Mouse (Mus musculus): ENCODE results near the gene Bhmt. TPM values are rescaled to one million over a fixed set of nuclear protein-coding genes. Genes with fewer than 3 reads are reported as not detected.

Bhmt gene
- not detected for total RNA-seq (2021)

DNA sequence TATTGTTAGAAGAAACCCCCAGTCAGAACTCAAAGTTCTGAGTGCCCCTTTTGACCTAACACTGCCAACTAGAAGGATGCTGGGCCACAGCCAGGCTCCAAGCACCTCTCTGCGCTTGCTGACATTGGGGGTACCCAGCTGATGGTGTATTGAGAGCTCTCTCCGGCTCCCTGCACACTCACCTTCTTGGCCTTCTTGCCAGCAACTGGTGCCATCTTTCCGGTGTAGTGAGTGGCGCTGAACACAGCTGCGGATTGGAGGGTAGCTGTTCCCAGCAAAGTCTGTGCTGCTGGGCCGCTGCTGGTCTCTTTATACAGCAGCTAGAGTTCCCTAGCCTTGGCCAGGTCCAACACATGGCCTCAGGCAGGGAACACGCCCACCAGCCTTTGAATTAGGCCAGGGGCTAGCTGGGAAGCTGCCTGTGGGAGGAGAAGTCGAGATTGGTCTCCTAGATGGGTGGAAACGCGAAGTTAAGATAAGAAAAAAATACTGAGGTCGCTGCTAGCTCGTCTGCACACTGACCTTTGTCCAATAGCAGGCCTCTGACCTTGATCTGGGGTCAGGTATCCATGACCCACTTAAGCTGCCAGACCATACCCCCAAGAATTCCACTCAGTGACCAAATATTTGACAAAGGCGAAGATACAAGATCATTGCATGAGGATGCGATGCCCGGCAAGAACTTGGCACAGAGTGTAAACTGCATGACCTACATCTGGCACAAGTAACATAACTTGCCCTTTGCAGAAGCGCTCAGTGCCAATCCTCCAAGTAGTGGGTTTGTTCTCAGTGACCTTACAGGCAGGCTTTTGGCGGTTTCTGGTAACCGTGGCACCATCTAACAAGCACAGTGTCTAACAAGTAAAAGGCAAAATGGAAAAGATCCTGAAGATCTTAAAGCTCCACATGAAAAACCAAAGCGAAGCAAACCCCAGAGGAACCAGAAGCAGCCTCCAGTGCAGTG, at the start of gene Bhmt:
Gene Bhmt, minus strand, starts transcription at position 680 of the 964 bp plus-strand sequence.
- DNase-seq, result no peak

DNA sequence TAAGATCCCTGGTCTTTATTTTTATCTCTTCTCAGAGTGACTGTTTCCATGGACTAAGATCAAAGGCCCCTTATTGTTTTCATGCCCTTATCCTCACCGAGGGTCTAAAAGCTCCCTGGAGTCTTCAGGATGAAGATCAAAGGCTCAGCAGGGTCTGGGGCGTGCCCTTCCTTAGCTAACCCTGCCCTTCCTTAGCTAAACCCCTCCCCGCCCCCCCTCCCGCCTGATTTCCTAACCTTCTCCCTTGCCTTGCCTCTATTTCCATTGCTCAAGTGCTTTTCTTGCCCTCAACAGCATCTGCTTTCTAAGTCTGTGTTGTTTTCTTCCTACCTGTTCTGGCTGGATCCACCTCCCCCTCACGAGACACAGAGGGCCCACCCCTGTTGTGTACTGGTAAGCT, 49.6 kb upstream of the Bhmt start:
- no peak for DNase-seq

GRCm38 (mm10) chr13:93685226-93685625, 47.5 kb upstream of the Bhmt start:
- no peak for DNase-seq

DNA sequence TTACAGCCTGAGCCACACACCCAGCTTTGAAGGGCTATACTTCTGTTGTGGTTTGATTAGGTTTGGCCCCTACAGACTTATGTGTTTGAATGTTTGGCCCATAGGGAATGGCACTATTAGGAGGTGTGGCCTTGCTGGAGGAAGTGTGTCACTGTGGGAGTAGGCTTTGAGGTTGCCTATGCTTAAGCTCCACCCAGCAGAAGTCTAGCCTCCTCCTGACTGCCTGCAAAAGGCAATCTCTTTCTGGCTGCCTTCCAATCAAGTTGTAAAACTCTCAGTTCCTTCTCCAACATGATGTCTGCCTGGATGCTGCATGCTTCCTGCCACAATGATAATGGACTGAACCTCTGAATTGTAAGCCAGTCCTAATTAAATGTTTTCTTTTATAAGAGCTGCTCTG, 45.6 kb upstream of the Bhmt start:
- DNase-seq, result no peak

DNA sequence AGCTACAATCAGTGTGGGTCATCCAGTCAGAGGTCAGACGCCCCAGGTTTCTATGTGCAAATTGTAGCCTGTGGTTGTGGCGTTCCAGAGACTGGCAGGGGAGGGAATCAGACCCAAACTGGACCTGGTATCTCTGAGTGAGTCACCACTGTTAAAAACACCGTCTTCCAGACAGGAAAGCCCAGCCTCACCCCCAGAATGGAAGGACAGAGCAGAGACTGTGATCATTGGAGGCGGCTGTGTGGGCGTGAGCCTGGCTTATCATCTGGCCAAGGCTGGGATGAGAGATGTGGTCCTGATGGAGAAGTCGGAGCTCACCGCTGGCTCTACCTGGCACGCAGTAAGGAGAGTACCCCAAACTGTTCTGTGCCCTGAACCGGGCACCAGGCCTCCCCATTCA, 39.1 kb upstream of the Bhmt start:
- DNase-seq, result no peak

DNA sequence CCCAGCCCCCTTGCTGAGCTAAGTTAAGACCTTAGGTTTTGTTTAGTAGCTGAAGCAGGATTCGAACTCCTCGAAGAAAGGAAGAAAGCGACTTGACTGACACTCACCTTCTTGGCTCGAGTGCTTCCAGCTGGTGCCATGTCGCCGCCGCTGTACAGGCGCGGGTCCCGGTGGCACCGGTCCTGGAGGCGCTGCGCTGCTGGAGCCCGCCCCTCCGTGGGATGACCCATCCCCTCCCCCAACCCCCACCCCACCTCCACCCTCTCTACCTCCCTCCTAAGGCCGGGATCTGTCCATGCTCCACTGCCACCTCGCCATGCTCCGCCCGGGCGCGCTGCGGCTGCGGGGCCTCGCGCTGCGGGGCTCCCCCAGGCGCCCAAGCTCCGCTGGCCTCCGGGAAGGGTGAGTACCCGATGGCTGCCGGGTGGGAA, 36.4 kb upstream of the Bhmt start, which contains the start of the genes Bhmt2 and Dmgdh:
Gene Bhmt2, minus strand, starts transcription at position 172 of the 431 bp plus-strand sequence.
Gene Dmgdh, plus strand, starts transcription at position 303 of the 431 bp plus-strand sequence.
- no peak for DNase-seq

DNA sequence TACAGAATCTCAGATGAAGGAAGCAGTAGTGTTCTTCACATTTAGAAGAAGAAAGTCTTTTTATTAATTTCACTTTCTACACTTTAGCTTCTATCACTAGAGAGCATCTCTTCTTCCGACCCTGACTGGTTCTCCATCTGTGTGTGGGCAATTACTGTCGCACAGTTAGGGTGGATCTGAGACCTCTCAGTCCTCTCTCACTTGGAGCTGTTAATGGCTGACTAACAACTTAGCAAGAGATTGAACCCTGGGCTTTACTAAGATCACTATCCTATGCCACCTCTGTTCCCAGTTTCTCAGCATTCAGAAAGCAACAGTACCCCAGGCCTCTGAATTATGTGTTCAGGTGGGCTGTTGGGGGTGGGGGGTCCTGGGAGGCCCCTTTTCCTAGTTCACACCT, 35.5 kb upstream of the Bhmt start:
- no peak for DNase-seq

GRCm38 (mm10) chr13:93672371-93672770, 34.6 kb upstream of the Bhmt start:
- DNase-seq, result no peak

DNA sequence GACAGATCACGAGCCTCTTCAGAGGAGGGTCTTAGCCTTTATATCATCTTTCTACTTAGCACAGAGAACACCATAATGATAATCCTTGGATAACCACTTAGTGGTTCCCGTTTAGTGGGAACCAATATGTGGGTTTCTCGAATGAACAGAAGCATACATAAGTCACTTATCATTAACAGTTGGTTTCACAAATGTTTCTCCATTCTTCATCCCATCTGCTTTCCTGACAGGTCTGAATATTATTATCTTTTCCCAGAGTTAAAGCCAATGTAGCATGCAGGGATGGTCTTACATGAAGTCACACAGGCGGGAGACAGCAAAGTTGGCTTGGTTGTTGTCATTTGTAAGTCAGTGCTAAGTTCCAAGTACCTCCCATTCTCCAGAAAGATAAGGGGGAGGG, 29.8 kb upstream of the Bhmt start:
- no peak for DNase-seq

DNA sequence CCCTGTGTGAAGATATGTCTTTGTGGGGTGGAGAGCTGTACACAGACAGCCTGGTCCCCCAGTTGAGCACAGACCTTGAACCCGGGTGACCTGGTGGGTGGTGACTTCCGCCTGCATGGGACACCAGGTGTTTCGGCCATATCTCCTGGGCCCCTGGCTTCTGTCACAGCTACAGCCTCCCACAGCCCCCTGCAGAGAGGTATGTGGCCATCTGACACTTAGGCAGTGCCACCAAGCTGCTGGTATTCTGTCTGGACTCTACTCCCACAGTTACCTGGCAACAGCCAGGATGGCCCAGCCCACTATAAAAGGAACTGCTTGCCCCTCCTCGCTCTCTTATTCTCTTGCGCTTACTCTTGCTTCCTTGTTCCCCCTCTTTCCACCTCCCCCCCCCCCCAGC, 20.2 kb upstream of the Bhmt start:
- DNase-seq, result no peak

DNA sequence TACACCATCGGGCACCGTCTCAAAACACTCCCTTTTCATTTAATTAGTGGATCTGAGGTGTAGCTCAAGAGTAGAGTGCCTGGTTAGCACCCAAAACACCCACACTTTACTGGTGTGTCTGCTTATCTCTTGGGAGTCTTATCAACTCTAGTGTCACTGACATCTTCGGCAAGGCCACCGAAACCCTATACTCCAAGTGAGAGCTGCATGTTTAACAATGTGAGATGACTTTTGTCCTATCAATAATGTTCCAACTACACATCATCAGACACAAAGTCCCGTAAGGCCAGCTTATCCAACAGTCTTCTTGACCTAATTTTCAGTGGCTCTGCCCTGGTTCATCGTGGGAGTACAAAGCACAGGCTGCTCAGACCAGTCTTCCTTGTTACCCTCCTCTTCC, 15.6 kb upstream of the Bhmt start:
- no peak for DNase-seq

DNA sequence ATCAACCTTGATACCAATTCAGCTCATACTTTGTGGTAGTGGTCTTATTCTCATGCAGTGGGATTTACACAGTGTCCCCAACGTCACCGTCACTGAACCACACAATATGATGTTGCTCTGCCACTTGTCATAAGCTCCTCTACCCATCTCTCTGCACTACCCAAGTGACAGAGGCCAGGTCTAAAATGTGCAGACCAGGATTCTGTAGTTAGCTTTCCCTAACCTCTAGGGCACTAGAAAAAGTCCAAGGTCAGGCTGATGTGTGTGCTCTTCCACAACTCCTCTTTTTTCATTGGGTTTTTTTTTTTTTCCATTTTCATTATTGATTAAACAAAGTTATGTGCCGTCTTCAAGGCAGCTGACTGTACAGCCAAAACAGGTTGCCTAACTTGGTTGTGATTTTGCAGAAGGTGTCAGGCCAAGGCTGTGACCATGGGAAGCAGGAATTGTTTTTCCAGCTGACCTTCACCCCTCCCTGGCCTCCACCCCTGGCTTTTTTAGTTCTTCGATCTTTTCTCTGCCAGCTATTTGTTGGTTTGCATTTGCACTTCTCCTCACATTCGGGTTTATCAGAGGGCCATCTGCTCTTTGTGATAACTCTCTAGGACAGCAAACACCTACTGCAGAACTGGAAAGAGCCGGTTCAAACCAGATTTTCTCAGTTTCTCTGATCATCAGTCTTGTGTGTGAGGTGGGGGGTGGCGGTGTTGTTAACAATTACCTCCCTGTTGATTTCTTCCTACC, 10.8 kb upstream of the Bhmt start:
- DNase-seq, result no peak

- no peak for DNase-seq
These were observed 1.9 kb upstream of the Bhmt start for GRCm38 (mm10) chr13:93639636-93640035.

DNA sequence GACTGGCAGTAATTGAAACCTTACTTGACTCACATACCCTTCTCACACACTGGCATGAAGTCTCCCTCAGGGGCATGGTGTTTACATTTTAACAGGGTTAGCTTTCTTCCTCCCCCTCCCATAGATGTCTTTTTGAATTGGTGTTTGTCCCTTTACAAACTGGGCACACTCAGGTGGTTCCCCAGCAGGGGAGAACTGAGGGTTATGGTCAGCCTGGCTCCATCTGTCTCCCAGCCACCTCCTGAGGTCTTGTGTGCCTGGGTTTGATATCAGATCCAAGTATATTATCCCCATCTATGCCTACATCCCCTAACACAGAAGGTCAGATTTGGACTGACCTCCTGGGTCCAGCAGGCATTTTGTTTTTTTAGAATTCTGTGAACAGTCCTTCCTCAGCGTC, 1.2 kb downstream of the Bhmt start:
- DNase-seq, result no peak

DNA sequence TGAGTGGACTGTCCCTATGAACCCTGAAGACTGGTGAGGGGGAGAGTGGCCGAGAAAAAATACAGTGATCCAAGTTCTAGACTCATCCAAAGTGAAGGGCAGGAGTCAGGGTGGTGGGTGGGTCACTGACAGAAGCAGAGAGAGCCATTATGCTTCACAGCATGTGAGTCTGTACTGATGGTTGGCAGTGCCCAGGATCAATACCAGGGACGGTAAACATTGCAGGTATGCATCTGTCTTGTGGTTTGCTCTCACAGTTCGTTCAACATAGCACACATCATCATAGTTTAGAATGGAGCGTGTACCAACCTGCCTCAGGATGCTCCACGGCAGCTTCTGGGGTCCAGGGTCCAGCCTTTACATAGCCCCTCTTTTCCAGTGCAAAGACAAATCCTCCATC, 4.8 kb downstream of the Bhmt start:
- DNase-seq, result no peak

DNA sequence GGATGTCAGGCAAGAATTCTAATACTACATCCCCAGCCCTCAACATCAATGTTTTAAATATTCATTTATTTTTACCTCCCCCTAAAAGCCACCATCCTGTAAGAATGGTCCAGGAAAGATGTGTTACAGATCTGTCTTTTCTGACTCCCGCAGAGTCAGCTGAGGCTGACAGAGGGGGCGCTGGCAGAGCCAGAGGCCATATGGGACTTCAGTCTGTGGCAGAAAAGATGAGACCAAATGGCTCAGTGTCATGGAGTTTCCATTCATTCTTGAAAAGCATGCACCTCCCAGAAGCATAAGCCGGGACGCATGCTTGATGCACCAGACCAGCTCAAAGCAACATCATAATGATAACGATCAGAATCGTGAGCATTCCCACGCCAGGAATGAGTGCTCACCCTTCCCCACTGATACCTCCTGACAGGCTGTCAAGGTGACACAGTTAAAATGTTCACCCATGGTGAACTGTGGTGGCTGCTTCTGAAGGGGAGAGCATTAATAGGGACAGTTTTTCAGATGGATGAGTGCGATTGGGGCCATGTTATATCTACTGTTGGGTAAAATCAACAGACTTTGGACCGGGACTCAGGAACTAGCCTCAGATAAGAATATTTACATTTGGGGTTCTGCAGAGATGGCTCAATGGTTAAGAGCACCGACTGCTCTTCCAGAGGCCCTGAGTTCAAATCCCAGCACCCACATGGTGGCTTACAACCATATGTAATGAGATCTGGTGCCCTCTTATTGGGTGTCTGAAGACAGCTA, 6.6 kb downstream of the Bhmt start:
- no peak for DNase-seq

- no peak for DNase-seq
These were observed 8.9 kb downstream of the Bhmt start for GRCm38 (mm10) chr13:93628861-93629260.

DNA sequence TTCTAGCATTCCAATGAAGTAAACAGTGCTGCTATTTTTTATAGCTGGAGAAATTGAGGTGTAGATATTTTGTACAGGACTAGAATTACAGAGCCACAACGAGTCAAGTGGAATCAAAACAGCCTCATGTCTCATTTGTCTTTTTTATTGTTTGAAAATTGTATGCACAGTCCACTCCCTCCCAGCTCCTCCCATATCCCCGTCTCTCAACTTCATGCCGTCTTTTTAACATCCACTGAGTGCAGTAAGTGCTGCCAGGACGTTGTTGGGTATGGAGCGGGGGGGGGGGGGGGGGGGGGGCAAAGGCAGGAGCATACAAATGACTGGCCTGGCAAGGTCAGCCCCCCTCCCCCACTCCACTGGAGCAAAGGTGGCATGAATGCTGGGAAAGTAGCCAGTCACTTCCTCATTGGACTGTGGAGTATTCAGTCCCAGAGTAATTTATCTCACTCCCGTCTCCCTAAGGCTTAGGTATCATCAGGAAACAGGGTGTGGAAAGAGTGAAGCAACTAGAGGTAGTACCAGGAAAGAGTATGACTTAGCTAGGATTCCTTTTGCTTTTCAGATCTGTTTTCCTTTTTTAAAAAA, 23.3 kb downstream of the Bhmt start:
- no peak for DNase-seq

DNA sequence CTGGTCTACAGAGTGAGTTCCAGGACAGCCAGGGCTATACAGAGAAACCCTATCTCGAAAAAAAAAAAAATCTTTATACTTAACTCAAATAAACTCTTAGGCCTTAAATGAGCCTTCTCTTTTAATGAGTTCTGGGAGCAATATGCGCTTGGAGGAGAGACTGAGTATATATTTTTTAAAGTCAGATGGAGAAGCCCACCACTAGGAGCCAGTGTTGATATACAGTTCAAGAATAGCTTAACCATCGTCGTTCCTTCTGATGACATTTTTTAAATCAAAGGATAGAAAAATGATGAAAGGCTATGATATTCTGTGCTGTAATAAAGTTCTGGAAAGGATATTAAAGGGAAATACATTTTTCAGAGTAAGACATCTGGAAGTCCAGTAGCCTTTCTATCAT, 24.0 kb downstream of the Bhmt start:
- no peak for DNase-seq

GRCm38 (mm10) chr13:93612660-93613607, 24.8 kb downstream of the Bhmt start:
- peak; percentile 68 to 78 for DNase-seq

GRCm38 (mm10) chr13:93608476-93608875, 29.3 kb downstream of the Bhmt start:
- DNase-seq, result no peak

All from layer of hippocampus, postnatal 36 days (tissue).